Mouse (Mus musculus) heart, postnatal 36 days (tissue): ENCODE measurements at regions not wholly inside any gene's neighbourhood (a gene's known extent, or its start where the extent isn't known, plus 50 kb on each side); places are given as distances from the start of the nearest gene placed in this dataset.
"Not testable (repeated sequence)": the region's sequence is repeated elsewhere in the genome, so short reads cannot be mapped to it uniquely, and the experiment has no call there.

ENCODE experiments used
- DNase-seq, 2 experiments: peaks; one replicate each; pipeline ENCODE4 v3.0.0; 2021 to 2022
- intact Hi-C: fragments of 180-260 bp; cut with DNase I; formaldehyde crosslinking; loops from one replicate; pipeline ENCODE4 v1.15.1; 2025

DNA sequence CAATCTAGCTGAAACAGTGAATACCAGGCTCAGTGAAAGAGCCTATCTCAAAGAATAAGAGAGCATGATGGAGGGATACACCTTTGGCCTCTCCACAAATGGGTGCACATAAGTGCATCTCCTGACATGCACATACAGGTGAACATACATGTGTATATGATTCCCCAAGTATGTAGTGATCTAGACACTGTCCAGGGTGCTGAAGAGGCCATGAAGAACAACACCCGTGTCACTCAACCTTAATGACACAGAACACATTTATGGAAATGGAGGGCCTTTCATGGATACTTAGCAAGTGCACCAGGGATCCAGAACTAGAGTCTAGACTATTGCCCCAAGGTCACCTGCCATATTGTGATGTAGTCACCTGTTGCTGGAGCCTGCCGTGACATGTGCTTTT, 56.9 kb downstream of the Spata19 start:
- intact Hi-C loops = no loop called here
- no peak for DNase-seq

DNA sequence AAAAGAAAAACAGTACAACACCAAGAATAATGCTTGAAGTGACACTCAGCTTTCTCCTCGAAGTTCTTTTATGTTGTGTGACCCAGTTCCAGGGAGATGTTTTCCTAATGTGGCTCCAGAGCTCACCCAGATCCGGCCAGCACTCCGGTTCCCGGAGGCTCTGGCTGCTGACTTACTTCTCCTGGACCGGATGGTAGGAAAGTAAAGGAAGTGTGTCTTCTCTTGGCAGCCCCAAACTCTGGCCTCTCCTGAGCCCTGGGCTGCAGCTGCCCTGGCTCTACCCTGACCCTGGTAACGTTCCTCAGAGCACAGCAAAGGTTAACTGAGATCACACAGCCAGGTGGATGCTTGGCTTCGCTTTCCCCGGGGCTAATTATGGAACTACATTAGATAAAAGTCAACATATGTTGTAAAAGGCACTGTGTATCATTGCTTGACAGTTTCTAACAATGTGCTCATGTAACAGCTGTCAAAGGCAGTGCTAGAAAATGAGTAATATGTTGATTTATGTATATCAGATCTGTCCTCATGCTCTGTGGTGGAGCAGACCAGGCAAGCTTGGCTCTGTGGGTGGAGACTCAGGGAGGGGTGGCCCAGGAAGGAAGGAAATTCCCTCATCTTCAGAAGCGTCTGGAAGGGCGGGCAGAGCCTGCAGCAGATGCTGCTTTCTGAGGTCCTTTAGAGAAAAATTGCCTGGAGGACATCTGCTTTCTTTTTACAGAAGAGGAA, 57.5 kb downstream of the Spata19 start:
- intact Hi-C loops = no loop called here
- DNase-seq = no peak

DNA sequence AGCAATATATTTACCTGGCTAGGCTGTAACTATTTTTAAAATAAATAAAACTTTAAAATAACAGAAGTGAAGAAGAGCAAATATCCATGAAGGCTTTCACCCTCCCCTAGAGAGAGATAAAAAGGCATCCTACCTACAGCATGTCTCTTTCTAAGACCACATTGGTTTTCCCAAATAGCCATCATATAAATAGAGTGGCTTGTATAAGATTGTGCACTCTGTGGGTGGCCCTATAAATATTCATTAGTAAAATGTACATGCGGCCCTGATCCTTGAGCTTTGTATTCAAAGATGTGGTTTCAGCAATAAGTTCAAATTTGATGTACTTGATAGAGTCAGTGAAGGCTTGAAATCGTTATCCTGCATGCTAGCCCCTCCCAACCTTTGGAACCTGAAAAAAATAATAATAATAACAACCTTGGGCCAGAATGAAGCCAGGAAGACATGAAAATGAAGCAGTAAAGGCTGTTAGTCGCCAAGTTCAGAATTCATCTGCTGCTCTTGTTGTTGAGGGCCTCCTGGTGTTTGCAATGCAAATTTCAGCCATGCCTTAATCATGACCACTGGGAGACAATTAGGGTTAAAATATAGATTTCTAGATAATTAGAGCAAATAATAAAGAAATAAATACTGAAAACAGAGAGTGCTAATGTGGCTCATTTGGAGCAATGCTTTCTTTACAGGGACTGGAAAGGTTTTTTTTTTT, 61.9 kb downstream of the Spata19 start:
- DNase-seq = no peak
- intact Hi-C loops = no loop called here

DNA sequence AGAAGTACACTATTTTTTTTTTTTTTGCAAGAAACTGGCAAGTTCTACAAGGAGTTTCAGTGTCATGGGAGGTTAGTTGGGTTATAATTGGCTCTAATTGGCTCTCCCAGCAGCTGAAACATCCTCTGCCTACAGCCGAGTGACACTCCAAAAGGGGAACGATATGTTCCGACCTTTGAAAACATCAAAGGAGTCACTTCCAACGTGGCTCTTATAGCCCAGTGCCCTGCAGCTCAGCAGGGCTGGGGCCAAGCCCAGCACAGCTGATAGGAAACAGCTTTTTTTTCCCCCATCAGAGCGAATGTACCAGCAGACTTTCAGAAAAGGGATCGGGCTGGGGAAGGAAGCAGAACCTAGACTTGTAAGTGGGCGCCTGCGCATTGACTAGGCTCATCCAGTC, 64.4 kb downstream of the Spata19 start:
- intact Hi-C loops = no loop called here
- DNase-seq = no peak

DNA sequence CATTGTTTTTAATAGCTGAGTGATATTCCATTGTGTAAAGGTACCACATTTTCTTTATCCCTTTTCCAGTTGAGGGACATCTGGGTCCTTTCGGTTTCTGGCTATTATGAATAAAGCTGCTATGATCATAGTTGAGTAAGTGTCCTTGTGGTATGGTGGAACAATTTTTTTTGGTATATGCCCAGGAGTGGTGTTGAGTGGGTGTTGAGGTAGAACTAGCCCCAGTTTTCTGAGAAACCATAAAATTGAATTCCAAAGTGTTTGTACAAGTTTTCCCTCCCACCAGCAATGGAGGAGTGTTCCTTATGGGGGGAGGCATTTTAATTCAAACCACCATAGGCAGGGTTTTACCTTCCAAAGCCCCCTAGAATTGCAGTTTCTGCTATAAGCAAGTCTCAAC, 67.4 kb downstream of the Spata19 start:
- no peak for DNase-seq
- intact Hi-C loops = no loop called here

DNA sequence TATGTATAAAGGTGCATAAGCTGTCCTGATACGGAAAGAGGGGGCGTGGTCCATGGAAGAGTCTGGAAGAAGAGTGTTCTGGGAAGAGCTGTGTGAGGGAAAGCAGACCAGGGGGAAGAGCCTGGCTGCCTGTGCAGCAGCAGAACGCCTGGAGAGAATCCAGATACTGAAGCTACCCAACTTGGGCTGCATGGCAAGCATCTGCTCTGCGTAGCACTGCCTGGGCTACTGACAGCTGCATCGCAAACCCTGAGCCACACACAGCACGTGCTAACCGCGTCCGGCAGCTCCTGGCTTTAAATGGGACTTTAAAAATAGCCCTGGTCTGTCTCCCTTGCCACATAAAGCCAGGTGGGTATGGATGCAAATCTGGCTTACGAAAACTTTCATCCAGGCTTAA, 78.9 kb downstream of the Spata19 start:
- DNase-seq = no peak
- intact Hi-C loops = no loop called here

DNA sequence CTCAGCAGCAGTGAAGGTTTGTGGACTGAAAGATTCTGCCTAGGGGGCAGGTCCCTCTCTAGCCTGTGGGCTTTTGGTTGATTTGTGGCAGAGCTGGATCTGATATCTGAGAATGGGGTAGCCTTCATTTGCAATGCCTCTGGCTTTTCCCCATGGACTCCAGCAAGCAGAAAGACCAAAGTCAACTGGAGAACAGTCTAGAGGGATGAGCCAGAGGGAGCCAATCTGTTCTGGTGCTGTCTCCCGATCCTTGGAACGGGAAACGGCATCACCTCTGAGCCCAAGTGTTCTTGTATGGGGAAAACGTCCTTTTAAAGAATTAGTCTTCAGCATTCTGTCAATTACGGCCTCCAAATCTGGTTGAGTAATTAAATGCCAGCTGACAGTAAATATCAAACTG, 80.0 kb downstream of the Spata19 start:
- DNase-seq = no peak
- intact Hi-C loops = no loop called here

DNA sequence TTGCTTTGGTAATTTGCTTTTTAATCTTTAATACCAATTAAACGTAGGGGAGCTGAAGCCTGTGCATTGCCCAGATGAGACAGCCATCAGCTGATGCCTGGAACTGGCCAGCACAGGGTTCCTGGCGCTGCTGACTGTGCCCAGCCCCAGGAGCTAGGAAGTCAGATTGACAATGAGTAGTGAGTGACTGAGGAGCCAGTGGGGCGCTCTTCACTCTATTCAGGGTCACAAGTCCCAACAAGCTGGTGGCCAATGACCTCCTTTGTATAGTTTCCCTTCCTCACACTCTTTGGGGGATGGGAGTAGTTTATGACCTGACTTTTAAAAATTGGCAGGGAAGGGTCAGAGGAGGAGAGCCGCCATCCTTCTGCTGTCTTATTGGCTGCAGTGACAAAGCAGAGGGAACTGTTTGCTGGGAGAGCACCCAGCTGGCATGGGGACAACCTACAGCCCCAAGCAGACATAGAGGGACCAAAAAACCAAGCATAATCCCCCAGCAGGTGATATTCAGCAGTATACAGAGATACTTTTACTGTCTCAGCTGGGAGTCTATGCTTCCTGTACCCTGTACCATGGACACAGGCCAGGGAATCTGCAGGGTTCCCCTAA, 80.6 kb downstream of the Spata19 start:
- intact Hi-C loops = no loop called here
- no peak for DNase-seq

DNA sequence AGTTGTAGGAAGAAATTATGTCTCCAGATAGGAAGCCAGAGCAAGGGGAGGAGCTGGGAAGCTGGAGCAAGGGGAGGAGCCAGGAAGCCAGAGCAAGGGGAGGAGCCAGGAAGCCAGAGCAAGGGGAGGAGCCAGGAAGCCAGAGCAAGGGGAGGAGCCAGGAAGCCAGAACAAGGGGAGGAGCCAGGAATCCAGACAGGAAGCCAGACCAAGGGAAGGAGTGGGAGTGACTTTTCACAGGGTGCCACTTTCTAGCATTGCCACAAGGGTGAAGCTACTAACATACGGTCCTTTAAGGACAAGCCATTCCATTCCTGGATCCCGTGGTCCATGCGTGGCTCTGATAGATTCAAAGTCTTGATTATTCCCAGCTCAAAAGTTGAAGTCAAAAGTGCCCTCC, 81.7 kb downstream of the Spata19 start:
- no peak for DNase-seq
- intact Hi-C loops = no loop called here

DNA sequence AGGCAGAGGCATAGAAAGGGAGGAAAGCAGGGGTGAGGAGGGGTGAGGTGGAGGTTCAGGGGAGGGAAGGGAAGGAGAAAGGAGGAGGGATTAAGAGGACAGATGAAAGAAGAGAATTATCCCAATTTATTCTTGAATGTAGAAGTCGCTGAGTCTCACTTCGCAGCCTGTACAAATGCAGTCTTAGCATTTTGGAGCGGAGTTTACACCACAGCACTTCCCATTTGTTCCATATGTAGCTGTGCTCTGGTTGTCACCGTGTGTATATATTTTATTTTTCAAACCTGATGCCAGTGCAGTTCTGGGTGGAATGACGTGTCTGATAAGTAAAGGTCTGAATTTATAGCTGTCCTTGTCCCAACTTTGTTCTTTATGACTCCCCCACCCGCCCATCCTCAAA, 105.2 kb downstream of the Spata19 start:
- DNase-seq = no peak
- intact Hi-C loops = no loop called here

DNA sequence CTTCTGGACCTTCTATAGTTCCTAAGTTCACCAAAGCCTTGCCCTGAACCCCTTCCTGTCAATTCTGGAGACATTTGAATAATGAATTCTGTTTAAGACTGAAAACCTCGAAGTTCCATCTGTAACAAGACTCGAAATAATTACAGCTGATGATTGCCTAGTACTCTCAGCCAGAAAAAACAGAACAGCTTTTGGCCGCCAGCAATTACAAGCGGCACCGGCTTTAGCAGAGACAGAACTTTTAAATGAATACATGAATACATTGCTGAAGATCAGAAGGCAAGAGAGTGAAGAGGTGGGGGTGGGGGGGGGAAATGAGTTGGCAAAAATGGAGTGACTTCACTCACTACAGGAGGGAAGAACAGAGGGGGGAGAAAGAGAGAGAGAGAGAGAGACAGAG, 112.6 kb downstream of the Spata19 start:
- no peak for DNase-seq
- intact Hi-C loops = no loop called here

DNA sequence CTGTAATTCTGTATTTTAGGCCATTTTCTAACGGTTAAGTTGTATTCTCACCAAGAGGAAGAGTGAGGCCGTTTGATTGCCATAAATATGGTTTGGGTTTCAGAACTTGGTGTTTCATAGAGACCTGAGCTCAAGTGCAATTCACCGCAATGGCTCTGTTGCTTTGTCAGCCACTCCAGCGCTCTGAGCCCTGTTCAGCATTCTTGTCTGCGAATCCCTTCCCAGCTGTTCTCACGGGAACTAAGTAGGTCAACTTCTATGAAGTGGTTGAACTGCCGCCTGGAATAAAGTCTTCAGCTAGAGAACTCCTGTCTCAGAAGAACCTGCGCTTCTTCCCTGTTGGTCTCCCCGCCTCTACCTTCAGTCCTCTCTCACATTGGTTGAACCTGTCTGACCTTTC, 113.1 kb downstream of the Spata19 start:
- intact Hi-C loops = no loop called here
- DNase-seq = no peak

DNA sequence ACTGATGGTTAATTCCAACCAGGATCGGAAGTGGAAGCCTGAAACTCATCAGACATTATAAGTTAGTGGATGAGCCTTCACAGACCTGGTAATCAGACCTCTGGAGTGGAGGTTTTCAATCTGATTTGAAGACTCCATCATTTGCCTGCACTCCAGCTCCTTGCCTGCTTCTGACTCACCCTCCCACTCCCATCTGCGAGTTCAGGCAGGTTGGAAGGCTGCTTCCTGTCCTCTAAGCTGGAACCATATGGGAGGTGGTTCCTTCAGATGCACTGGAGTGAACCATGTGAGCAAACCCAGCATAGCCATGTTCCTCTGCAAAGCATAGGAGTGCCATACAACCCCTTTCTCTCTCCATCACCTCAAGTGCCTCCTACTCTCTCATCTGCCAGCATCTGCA, 114.6 kb downstream of the Spata19 start:
- intact Hi-C loops = no loop called here
- DNase-seq = no peak

DNA sequence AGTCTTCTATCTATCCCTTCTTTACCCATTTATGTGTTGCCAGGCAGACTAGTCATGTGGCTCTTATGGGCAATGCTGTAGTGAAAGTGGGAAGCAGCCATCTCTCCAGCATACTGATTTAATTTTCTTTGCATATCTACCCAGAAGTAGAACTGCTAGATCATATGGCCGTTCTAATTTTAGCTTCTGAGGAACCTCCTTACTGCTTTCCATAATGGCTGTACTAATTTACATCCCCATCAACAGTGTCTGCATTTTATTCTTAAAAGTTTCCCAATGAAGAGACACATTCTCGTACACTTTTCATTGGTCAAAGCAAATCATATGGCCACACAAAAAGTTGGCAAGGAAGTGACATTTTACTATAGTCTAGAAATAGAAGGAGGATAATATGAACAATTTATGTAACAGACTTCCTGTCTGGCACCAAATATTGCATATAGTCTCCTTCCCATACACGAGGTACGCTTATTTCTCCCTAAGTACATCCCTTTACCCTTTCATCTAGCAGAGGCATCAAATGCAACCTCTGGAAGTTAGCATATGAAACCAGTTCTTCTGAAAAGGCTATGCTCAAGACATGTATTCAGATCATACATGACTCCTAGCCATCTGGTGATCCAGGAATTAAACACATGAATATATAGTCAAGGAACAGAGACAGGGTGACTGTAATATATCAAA, 119.0 kb downstream of the Spata19 start:
- intact Hi-C loops = no loop called here
- no peak for DNase-seq

DNA sequence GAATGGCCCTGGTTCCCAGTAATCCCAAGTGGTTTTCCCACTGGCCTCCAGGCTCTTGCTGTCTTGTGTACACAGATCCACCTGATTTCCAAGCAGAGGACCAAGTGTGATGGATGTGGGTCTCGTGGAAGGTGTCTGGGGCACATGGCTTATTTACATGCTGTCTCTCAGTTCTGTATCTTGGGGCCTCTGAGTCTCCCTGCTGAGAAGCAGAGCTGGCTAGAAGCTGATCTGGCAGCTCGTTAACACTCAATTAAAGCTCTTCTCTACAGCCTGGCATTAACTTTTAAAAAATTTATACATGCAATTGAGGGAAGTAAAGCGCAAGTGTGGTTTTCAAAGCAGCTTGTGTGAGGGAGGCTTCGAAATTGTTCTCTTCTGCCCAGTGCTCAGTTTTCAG, 121.4 kb downstream of the Spata19 start:
- intact Hi-C loops = no loop called here
- DNase-seq = no peak

DNA sequence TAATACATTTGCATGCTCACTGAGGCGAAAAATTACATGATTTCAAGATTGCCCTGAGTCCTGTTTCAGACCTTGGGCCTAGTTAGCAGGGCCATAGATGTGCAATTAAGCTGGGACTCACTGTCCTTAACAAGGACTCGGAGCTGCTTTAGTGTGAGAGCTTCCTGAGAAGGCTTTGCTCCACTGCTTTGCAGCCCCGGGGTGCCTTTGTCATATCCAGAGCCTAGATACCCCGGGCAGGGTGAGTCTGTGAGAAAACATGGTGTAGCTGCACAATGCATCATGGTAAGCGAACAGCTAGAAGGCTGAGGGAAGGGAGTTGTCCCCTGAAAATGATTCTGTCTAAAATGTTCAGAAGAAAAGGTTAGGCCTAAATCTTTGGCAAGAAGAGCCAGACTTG, 123.1 kb downstream of the Spata19 start:
- intact Hi-C loops = no loop called here
- no peak for DNase-seq

DNA sequence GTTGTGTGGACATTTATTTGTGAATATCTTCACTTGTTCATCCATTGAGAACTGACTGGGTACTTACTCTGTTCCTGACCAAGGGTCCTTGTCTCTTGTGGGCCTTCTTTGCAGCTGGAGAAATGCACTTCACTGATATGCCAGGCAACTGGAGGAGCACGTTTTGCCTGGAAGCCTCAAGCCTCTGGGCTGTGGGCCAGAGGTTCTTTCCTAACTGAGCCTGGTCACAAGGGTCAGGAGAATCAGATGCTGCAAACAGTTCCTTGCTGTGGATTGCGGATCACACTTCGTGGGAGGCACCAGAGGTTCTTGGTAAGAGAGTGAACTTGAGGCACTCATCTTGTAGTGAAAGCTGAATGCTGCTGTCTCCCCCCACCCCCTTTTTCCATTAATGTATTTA, 124.6 kb downstream of the Spata19 start:
- no peak for DNase-seq
- intact Hi-C loops = no loop called here

DNA sequence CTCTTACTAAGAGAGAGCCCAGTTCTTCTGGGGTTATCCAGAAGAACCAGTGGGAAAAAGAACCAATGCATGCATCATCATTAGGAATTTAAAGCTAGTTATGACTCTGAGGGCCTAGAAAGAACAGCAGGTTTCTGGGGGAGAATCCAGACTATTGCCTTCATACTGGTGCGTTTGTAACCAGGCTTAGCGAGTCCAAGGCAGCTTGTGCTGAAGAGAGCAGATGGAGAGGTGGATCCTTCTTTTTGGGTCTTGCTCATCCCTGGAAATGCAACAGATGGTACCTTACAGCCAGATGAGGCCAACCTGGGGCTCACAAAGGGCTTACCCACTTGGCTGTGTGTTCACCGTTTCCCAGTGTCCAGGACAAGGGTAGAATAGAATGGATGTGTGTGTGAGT, 130.1 kb downstream of the Spata19 start:
- no peak for DNase-seq
- intact Hi-C loops = no loop called here

DNA sequence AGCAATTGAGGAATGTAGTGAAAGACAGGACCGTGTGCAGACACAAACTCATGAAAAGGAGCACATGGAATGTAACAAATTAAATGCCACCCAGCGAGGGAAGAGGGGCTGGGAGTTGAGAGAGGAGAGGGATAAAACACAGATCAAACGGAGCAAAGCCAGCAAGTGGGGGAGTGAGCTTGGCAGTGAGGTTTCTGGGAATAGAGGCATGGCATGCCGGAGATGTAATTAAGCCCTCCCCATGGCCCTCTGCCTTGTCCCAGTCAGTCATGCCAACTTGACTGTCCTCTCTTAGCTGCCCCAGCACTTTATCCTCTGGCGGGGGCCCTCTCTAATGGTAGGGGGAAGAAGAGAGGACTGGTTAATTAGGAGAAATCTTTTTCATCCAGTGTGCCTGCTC, 141.9 kb downstream of the Spata19 start:
- no peak for DNase-seq
- intact Hi-C loops = no loop called here

DNA sequence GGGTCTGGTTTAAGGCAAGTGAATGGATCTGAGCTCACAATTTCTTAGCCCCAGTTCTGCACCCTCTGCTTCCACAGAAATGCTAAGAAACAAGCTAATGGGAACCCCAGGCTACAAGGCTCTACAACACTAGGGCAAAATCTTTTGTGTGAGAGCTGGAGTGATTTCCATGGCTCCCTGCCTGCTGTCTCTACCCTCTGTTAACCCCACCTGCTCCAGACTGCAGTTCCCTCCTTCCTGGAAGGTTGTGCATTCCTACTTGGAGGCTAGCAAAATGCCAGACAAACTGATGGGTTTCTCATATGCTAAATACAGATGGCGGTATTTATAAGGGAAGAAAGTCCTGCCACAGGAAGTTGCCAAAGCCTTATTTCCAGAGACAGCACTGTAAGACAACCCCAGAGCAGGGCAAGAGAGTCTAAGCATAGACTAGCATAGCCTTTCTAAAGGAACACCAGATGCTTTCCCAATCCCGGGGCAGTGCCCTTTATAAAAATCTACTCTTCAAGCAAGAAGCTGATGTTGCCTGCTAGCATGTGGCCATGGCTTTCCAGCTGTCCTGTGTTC, 145.1 kb downstream of the Spata19 start:
- intact Hi-C loops = no loop called here
- DNase-seq = no peak

DNA sequence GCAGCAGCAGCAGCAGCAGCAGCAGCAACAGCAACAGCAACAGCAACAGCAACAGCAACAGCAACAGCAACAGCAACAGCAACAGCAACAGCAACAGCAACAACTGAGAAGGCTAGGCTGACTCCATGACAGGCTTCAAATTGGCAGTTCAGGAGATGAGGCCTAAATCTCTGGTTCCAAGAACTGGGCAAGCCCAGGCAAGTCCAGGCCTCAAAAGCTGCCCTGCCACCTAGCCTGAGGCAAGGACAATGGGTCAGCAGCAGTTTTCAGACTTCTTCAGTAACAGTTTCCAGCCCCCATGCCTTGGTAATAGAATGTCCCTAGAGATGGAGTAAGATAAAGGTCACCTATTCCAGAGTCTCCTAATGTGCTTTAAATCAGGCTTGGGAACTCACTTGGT, 158.1 kb downstream of the Spata19 start:
- intact Hi-C loops, DNase-seq: not testable (repeated sequence)
